Mouse (Mus musculus): ENCODE measurements around the gene Scfd2. TPM values are rescaled to one million over a fixed set of nuclear protein-coding genes. Genes with fewer than 3 reads are reported as not detected.

The Scfd2 gene
- total and polyA plus RNA-seq, 2 experiments = 8.5 to 11.5 TPM

DNA sequence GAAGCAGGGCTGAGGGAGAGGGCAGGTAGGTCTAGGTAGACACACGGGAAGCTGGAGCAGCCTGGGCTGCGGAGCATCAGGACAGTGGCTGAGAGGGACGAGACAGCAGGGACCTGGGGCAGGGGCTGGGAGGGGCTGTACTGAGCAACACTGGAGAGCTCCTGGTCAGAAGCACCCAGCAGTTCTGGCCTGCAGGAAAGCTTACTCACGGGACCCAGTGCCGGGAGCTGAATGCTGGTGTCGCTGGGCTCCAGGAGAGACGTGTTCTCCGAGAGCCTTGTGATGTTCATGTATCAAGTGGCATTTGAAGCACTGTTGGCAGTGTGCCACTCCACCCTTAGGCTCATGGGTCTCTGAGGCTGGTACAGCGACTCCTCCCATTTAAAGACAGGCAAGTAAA lies 240.0 kb downstream of the Scfd2 start:
- no peak for DNase-seq (ENCODE audit: extremely low read depth, low read depth, low spot score)
- TF ChIP-seq POLR2A (IDR thresholded peaks at IDR 0.05; ENCODE audit: extremely low read depth, insufficient read depth, low read length) (no peak), CTCF (IDR thresholded peaks at IDR 0.05; ENCODE audit: low read depth, low read length) (no peak)
- H3K36me3 ChIP-seq (ENCODE audit: control insufficient read depth, insufficient read depth, low read length) = no peaks in the 10 kb centered on the region
- H3K79me2 ChIP-seq (ENCODE audit: control insufficient read depth, insufficient read depth, low read length) = no peaks in the 10 kb centered on the region
- WGBS = 88% methylated on average over 9 of the region's 9 CpGs
- H3K27ac ChIP-seq (replicated peaks; ENCODE audit: insufficient read depth, low read depth, low read length) = no peak overlapping the region
- H3K4me1 ChIP-seq (ENCODE audit: control insufficient read depth, insufficient read depth, low read length) = no peaks in the 10 kb centered on the region
- no peak overlapping the region for H3K9ac ChIP-seq (ENCODE audit: low read depth, low read length)
- H3K4me3 ChIP-seq (ENCODE audit: insufficient read depth, low read depth, low read length) = no peak overlapping the region
- no peaks in the 10 kb centered on the region for H3K27me3 ChIP-seq (ENCODE audit: control insufficient read depth, insufficient read depth, low read length)

DNA sequence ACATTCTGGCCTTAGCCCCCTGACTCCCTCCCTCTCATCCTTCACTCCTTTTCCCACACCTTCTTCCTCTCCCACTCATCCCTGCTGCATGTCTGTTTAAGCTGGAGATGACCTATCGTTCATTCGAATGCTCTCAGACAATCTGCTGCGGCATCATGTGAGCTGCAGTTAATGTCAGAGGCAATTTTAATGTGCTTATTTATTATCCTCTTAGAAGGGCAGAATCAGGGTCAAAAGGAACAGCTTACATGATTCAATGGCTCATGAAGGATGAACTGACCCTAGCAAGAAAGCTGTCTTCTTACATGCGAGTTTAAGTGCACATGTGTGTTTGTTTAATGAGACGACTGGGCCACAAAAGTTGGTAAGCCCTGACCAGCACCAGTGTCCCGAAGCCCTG lies 241.6 kb downstream of the Scfd2 start:
- DNase-seq (ENCODE audit: extremely low read depth, low read depth, low spot score) = no peak
- TF ChIP-seq CTCF (IDR thresholded peaks at IDR 0.05; ENCODE audit: low read depth, low read length) (no peak), POLR2A (IDR thresholded peaks at IDR 0.05; ENCODE audit: extremely low read depth, insufficient read depth, low read length) (no peak)
- 93% methylated on average over 6 of the region's 6 CpGs for WGBS

DNA sequence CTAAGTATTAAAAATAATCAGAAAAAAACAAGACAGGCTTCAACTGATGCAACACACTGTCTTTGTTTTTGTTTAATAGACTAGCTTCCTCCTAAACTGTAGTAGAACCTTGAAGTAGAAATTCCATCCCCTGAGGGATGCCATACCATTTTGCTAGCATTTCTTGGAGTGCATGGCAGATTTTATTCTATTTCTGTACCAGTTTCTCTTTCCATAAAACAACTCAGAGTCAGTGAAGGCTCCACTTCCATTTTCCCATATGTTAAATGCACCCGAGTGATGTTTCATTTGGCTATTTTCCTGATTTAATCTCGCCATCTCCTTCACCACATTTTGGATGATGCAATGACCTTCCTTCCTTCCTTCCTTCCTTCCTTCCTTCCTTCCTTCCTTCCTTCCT lies 243.4 kb downstream of the Scfd2 start:
- Histone ChIP-seq H3K27me3 (ENCODE audit: control insufficient read depth, insufficient read depth, low read length) (no peaks in the 10 kb centered on the region), H3K79me2 (ENCODE audit: control insufficient read depth, insufficient read depth, low read length) (no peaks in the 10 kb centered on the region), H3K4me1 (ENCODE audit: control insufficient read depth, insufficient read depth, low read length) (no peaks in the 10 kb centered on the region), H3K36me3 (ENCODE audit: control insufficient read depth, insufficient read depth, low read length) (no peaks in the 10 kb centered on the region), H3K27ac (replicated peaks; ENCODE audit: insufficient read depth, low read depth, low read length) (no peak overlapping the region), H3K9ac (ENCODE audit: low read depth, low read length) (no peak overlapping the region), H3K4me3 (ENCODE audit: insufficient read depth, low read depth, low read length) (no peak overlapping the region)
- 87% methylated on average over 2 of the region's 2 CpGs for WGBS
- TF ChIP-seq POLR2A (IDR thresholded peaks at IDR 0.05; ENCODE audit: extremely low read depth, insufficient read depth, low read length) = no peak
- TF ChIP-seq CTCF (IDR thresholded peaks at IDR 0.05; ENCODE audit: low read depth, low read length) = no peak
- DNase-seq (ENCODE audit: extremely low read depth, low read depth, low spot score) = no peak

More for the DNA sequence above, 241.6 kb downstream of the Scfd2 start:
- H3K9ac ChIP-seq (ENCODE audit: low read depth, low read length) = no peak overlapping the region
- H3K4me1 ChIP-seq (ENCODE audit: control insufficient read depth, insufficient read depth, low read length) = no peaks in the 10 kb centered on the region
- no peak overlapping the region for H3K4me3 ChIP-seq (ENCODE audit: insufficient read depth, low read depth, low read length)
- no peak overlapping the region for H3K27ac ChIP-seq (replicated peaks; ENCODE audit: insufficient read depth, low read depth, low read length)
- H3K79me2 ChIP-seq (ENCODE audit: control insufficient read depth, insufficient read depth, low read length) = no peaks in the 10 kb centered on the region
- H3K36me3 ChIP-seq (ENCODE audit: control insufficient read depth, insufficient read depth, low read length) = no peaks in the 10 kb centered on the region
- no peaks in the 10 kb centered on the region for H3K27me3 ChIP-seq (ENCODE audit: control insufficient read depth, insufficient read depth, low read length)

DNA sequence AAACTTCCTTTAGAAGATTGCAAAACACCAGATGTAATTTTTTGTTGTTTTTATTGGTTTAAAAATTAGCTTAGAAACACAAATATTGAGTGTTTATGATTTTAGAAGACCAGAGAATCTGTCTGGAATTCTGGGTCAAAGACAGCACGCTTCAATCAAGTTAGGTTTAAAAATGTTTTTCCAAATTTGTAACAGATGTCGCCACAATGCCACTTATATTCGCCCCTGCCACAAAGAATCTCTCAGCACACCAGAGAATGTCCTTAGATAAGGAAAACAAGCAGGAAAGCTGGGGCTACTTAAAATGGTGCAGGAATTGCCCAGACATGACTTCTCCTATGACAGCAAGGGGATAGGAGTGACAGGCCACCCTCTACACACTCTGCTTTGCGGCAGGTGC lies 245.3 kb downstream of the Scfd2 start:
- Histone ChIP-seq H3K27ac (replicated peaks; ENCODE audit: insufficient read depth, low read depth, low read length) (no peak overlapping the region), H3K4me1 (ENCODE audit: control insufficient read depth, insufficient read depth, low read length) (peaks cover 1% of the 10 kb centered on the region), H3K36me3 (ENCODE audit: control insufficient read depth, insufficient read depth, low read length) (no peaks in the 10 kb centered on the region), H3K79me2 (ENCODE audit: control insufficient read depth, insufficient read depth, low read length) (no peaks in the 10 kb centered on the region), H3K27me3 (ENCODE audit: control insufficient read depth, insufficient read depth, low read length) (no peaks in the 10 kb centered on the region), H3K9ac (ENCODE audit: low read depth, low read length) (no peak overlapping the region), H3K4me3 (ENCODE audit: insufficient read depth, low read depth, low read length) (no peak overlapping the region)
- no peak for TF ChIP-seq CTCF (IDR thresholded peaks at IDR 0.05; ENCODE audit: low read depth, low read length)
- TF ChIP-seq POLR2A (IDR thresholded peaks at IDR 0.05; ENCODE audit: extremely low read depth, insufficient read depth, low read length) = no peak
- 79% methylated on average over 4 of the region's 4 CpGs for WGBS
- DNase-seq (ENCODE audit: extremely low read depth, low read depth, low spot score) = no peak

DNA sequence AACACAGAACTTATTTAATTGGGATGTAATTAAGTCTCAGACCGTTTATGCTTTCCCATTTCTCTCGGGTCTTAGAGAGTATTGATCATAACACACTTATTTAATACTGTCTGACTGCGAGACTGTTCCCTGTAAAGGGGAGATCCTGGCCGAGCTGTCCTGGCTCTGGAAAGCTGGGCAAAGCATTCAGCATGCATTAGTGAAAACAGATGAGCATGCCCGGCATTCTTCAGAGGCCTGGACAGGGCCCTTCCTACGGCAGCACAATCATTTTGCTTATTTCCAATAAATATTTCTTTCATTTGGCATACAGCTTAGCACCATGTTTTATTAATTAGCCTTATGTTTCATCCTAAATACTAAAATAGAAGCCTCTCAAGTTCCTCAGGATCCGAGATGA lies 245.8 kb downstream of the Scfd2 start:
- TF ChIP-seq CTCF (IDR thresholded peaks at IDR 0.05; ENCODE audit: low read depth, low read length) (no peak), POLR2A (IDR thresholded peaks at IDR 0.05; ENCODE audit: extremely low read depth, insufficient read depth, low read length) (no peak)
- no peak overlapping the region for H3K9ac ChIP-seq (ENCODE audit: low read depth, low read length)
- H3K27ac ChIP-seq (replicated peaks; ENCODE audit: insufficient read depth, low read depth, low read length) = no peak overlapping the region
- H3K4me3 ChIP-seq (ENCODE audit: insufficient read depth, low read depth, low read length) = no peak overlapping the region
- H3K27me3 ChIP-seq (ENCODE audit: control insufficient read depth, insufficient read depth, low read length) = no peaks in the 10 kb centered on the region
- no peak for DNase-seq (ENCODE audit: extremely low read depth, low read depth, low spot score)
- H3K79me2 ChIP-seq (ENCODE audit: control insufficient read depth, insufficient read depth, low read length) = no peaks in the 10 kb centered on the region
- WGBS = 89% methylated on average over 7 of the region's 7 CpGs
- H3K36me3 ChIP-seq (ENCODE audit: control insufficient read depth, insufficient read depth, low read length) = no peaks in the 10 kb centered on the region
- peaks cover 3% of the 10 kb centered on the region for H3K4me1 ChIP-seq (ENCODE audit: control insufficient read depth, insufficient read depth, low read length)

DNA sequence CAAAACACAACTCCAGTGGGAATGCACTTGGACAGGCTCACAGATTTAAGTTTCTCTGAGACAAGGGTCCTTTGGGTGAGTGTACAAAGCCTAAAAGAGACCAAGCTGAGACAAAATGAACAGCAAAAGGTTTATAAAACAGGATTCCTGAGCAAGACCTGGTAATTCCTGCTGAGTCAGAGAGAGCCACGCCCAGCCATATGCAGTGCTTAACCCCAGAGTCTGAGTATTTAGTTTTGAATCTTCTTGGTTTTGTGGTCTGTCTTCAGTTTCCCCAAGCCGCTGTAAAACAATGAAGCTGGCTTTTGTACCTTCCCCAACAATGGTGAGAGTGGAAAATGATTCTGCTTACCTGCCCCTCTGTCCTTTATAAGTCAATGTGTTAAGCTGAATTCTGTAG lies 246.3 kb downstream of the Scfd2 start:
- no peak overlapping the region for H3K9ac ChIP-seq (ENCODE audit: low read depth, low read length)
- WGBS = 95% methylated on average over 2 of the region's 2 CpGs
- TF ChIP-seq POLR2A (IDR thresholded peaks at IDR 0.05; ENCODE audit: extremely low read depth, insufficient read depth, low read length) = no peak
- no peak for TF ChIP-seq CTCF (IDR thresholded peaks at IDR 0.05; ENCODE audit: low read depth, low read length)
- H3K4me3 ChIP-seq (ENCODE audit: insufficient read depth, low read depth, low read length) = no peak overlapping the region
- no peak overlapping the region for H3K27ac ChIP-seq (replicated peaks; ENCODE audit: insufficient read depth, low read depth, low read length)
- DNase-seq (ENCODE audit: extremely low read depth, low read depth, low spot score) = no peak
- no peaks in the 10 kb centered on the region for H3K79me2 ChIP-seq (ENCODE audit: control insufficient read depth, insufficient read depth, low read length)
- H3K36me3 ChIP-seq (ENCODE audit: control insufficient read depth, insufficient read depth, low read length) = no peaks in the 10 kb centered on the region
- H3K27me3 ChIP-seq (ENCODE audit: control insufficient read depth, insufficient read depth, low read length) = no peaks in the 10 kb centered on the region
- peaks cover 3% of the 10 kb centered on the region for H3K4me1 ChIP-seq (ENCODE audit: control insufficient read depth, insufficient read depth, low read length)

Data from liver, adult 2 months (tissue).